Mouse (Mus musculus): ENCODE data around the gene Pex14.

DNA sequence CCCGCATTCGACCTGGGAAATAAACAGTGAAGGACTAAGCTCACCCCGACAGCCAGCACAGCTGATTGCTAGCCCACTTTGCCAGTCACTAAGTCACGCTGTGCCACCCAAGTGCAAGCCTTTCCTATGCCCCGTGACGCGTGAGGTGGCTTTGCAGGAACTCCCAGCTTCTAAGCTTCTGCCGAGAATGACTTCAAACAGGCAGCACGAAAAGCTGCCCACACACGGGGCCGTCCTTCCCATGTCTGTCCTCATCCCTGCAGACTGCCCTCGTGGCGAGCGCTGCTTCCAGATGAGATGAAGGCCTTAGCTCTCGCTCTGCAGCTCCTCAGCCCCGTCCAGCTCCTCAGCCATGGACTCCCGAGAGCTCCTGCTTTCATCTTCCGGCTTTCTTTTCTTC is 28.8 kb upstream of the Pex14 start:
- no peak for TF ChIP-seq CTCF (IDR thresholded peaks at IDR 0.05; ENCODE audit: extremely low read depth, insufficient read length, insufficient replicate concordance, low read depth, low read length)
- TF ChIP-seq POLR2A (IDR thresholded peaks at IDR 0.05; ENCODE audit: low read depth, low read length), result no peak
